7 mouse cellular contexts compared by ENCODE assay signal in the genomic region with DNA sequence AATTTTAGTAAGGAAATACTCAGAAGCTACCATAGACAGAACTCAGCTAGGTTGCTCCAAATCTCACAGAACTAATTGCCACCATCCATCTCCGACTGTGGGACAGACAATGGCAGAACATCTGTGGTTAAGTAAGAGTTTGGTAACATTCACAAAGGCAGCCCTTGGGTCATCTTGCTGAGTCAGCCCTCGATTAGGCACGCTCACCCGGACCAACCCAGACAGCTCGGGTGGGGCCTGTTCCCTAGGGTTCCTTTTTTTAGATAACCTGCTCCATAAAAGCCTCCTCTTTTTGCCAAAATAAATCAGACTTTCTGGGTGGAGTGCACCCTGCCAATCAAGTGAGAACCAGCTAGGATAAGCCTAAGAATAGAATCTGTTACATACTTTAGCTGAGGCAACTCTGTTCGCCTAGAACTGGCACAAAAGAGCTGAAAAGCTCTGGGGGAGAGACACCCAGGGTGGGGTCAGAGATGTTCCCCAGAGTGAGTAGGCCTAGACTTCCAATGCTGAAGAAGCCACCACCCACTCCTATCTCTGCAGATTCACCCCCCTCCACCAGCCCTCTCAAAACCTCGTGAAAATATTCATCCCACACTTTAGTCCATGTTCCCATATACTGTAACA. TPM values are rescaled to one million over a fixed set of nuclear protein-coding genes. Genes with fewer than 3 reads are reported as not detected.
DNase-seq lines count a peak whose midpoint lies in the region; ATAC-seq and TF ChIP-seq lines count a peak whose summit lies in the region.

No protein-coding gene starts in this region.

- no peaks in the 10 kb centered on the region for H3K36me3 ChIP-seq in myocyte (ENCODE audit: control insufficient read depth, insufficient read depth)
- no peaks in the 10 kb centered on the region for H3K36me3 ChIP-seq in kidney, embryonic 14.5 days (ENCODE audit: control insufficient read depth, insufficient read depth, low read length)

- 57% methylated on average over 7 of the region's 7 CpGs for WGBS in kidney, embryonic 14.5 days

- peak overlapping the region; percentile 65 for H3K4me2 ChIP-seq in myocyte (ENCODE audit: low read depth)
- H3K4me2 ChIP-seq in kidney, embryonic 14.5 days (replicated peaks; ENCODE audit: low read depth, low read length): no peak overlapping the region

- no peaks in the 10 kb centered on the region for H3K9me3 ChIP-seq in kidney, embryonic 14.5 days (ENCODE audit: control insufficient read depth, low read length)

- no peaks in the 10 kb centered on the region for H3K27me3 ChIP-seq in myocyte (ENCODE audit: control insufficient read depth, insufficient read depth, insufficient read length)
- no peaks in the 10 kb centered on the region for H3K27me3 ChIP-seq in kidney, embryonic 14.5 days (ENCODE audit: control insufficient read depth, insufficient read depth, low read length)

- no peak overlapping the region for H3K4me3 ChIP-seq in myocyte
- H3K4me3 ChIP-seq in kidney, embryonic 14.5 days (ENCODE audit: low read length): no peak overlapping the region

- H3ac ChIP-seq in myocyte (ENCODE audit: control insufficient read depth, insufficient read length): no peak overlapping the region

- intact Hi-C loops in heart, postnatal 36 days (cut with DNase I): loop anchor here (5.0 kb wide), 1 partner anchor 50 kb away; no protein-coding TSS in a partner anchor

- TF ChIP-seq POLR2A in myocyte (IDR thresholded peaks at IDR 0.05; ENCODE audit: insufficient read length, low read depth): no peak

- H3K9ac ChIP-seq in kidney, embryonic 14.5 days (ENCODE audit: low read depth, low read length): no peak overlapping the region

- ATAC-seq in kidney, embryonic 14.5 days (ENCODE audit: low FRiP score, low TSS enrichment): no peak

- H3K4me1 ChIP-seq in kidney, embryonic 14.5 days (ENCODE audit: control insufficient read depth, insufficient read depth, low read length): peaks cover 23% of the 10 kb centered on the region

- DNase-seq in urinary bladder, postnatal 36 days (ENCODE audit: low spot score in 2 of 2): peak; percentile 55 to 66
- DNase-seq in urinary bladder, postnatal 10 days (ENCODE audit: low spot score): no peak
- DNase-seq in embryo, embryonic 11 days: peak; percentile 34
- peak; percentile 56 to 64 for DNase-seq in heart, postnatal 36 days
- no peak for DNase-seq in ovary, postnatal 14 days (ENCODE audit: low spot score)

- no peak overlapping the region for H3K27ac ChIP-seq in kidney, embryonic 14.5 days (ENCODE audit: low read depth, low read length)

- H3K79me2 ChIP-seq in myocyte (ENCODE audit: control insufficient read depth, insufficient read depth): peaks cover 93% of the 10 kb centered on the region

TF ChIP-seq in myocyte, 11 proteins besides CTCF, POLR2A, EP300 and RAD21:
- TF ChIP-seq MYOG (IDR thresholded peaks at IDR 0.05; ENCODE audit: control insufficient read depth in 1 of 3, insufficient read depth in 1 of 3, insufficient read length in 2 of 3, low read depth in 2 of 3) (peak in 1 of 3 experiments; percentile 15), TCF12 (IDR thresholded peaks at IDR 0.05; ENCODE audit: insufficient read depth, poor library complexity, severe bottlenecking) (peak; percentile 36), REST (IDR thresholded peaks at IDR 0.05; ENCODE audit: insufficient read depth, insufficient read length) (no peak), MYOD1 (IDR thresholded peaks at IDR 0.05; ENCODE audit: control insufficient read depth in 1 of 3, insufficient read length in 2 of 3, low read depth in 2 of 3) (peak in 1 of 3 experiments; percentile 23), POLR2AphosphoS2 (IDR thresholded peaks at IDR 0.05; ENCODE audit: insufficient read length, low read depth) (no peak), TCF3 (IDR thresholded peaks at IDR 0.05; ENCODE audit: insufficient read length, low read depth) (no peak), MAX (IDR thresholded peaks at IDR 0.05; ENCODE audit: low read depth) (no peak), SRF (IDR thresholded peaks at IDR 0.05; ENCODE audit: control insufficient read depth, insufficient read length, low read depth) (no peak), E2F4 (IDR thresholded peaks at IDR 0.05; ENCODE audit: insufficient read depth) (no peak), USF1 (IDR thresholded peaks at IDR 0.05; ENCODE audit: low read depth) (no peak)
TF ChIP-seq in myocyte: peak in this region for 3.

RNA-seq across cellular contexts. Expression of a gene that starts 54.2 kb away (rescaled TPM):
- 10 to 100 TPM; 58.3 to 58.7 TPM for total RNA-seq in heart, postnatal 36 days (2021)
- 25.8 TPM for polyA plus RNA-seq in myocyte (2012; fragmentation: generic; extraction: Trizol)
- polyA plus RNA-seq in kidney, embryonic 14.5 days (2014; fragmentation: Nextera tagmentation; extraction: Ambion mirVana): 18.5 and 28.7 TPM in 2 replicates

Comparison
In these comparisons a context has a peak if more than half of its experiments do, and no peak if none do; other contexts are left out.
1. DNase-seq: peak in urinary bladder, postnatal 36 days (2 of 2), embryo, embryonic 11 days (single experiment) and heart, postnatal 36 days (2 of 2); none in urinary bladder, postnatal 10 days (single experiment) and ovary, postnatal 14 days (single experiment).